In the genomic region with DNA sequence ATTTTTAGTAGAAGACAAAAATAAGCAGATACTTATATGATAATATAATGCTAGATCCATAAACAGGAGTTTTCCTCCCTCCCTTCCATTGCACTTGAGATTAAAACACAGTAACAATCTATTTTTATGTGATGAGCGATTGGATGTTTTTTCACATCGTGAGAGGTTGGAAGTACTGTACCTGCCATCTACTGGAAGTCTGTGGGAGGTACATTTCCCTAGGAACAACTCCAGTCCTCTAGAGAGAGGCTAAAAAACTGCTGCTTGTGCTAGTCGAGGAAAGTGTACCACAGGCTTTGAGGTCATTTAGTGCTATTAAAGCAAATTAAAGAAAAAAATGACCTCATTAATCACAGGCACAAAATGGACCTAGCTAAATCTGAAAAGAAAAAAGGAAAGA, we compare ENCODE assay signal across 8 mouse cellular contexts. TPM values are rescaled to one million over a fixed set of nuclear protein-coding genes. Genes with fewer than 3 reads are reported as not detected.
A peak's percentile ranks its signal among the peaks of the same experiment; 100 is the strongest.
DNase-seq lines count a peak whose midpoint lies in the region; ATAC-seq lines count a peak whose summit lies in the region.

No protein-coding gene starts in this region.

- peak; percentile 47; the same call in 1 of the 2 replicates for ATAC-seq in midbrain, embryonic 12.5 days (ENCODE audit: low FRiP score, low read depth)
- no peak for ATAC-seq in midbrain, embryonic 11.5 days (ENCODE audit: low FRiP score)
- ATAC-seq in hindbrain, embryonic 16.5 days: peak; percentile 75

- H3K9me3 ChIP-seq in midbrain, embryonic 12.5 days: no peaks in the 10 kb centered on the region
- H3K9me3 ChIP-seq in midbrain, embryonic 11.5 days (ENCODE audit: control insufficient read depth, low read length): no peaks in the 10 kb centered on the region
- H3K9me3 ChIP-seq in hindbrain, embryonic 16.5 days (ENCODE audit: control insufficient read depth, low read length): no peaks in the 10 kb centered on the region

- H3K27me3 ChIP-seq in midbrain, embryonic 12.5 days: no peaks in the 10 kb centered on the region
- no peaks in the 10 kb centered on the region for H3K27me3 ChIP-seq in midbrain, embryonic 11.5 days (ENCODE audit: control insufficient read depth, insufficient read depth, low read length)
- no peaks in the 10 kb centered on the region for H3K27me3 ChIP-seq in hindbrain, embryonic 16.5 days (replicated peaks; ENCODE audit: control insufficient read depth, insufficient read depth, low read length)

- no peak overlapping the region for H3K4me3 ChIP-seq in midbrain, embryonic 12.5 days
- H3K4me3 ChIP-seq in midbrain, embryonic 11.5 days (ENCODE audit: low read depth, low read length): no peak overlapping the region
- H3K4me3 ChIP-seq in hindbrain, embryonic 16.5 days (ENCODE audit: low read length): no peak overlapping the region

- no peaks in the 10 kb centered on the region for H3K36me3 ChIP-seq in midbrain, embryonic 12.5 days
- H3K36me3 ChIP-seq in midbrain, embryonic 11.5 days (ENCODE audit: control insufficient read depth, insufficient read depth, low read length): no peaks in the 10 kb centered on the region
- no peaks in the 10 kb centered on the region for H3K36me3 ChIP-seq in hindbrain, embryonic 16.5 days (ENCODE audit: control insufficient read depth, insufficient read depth, low read length)

- H3K4me1 ChIP-seq in midbrain, embryonic 12.5 days: peaks cover 4% of the 10 kb centered on the region; the same call in 1 of the 2 replicates
- no peaks in the 10 kb centered on the region for H3K4me1 ChIP-seq in midbrain, embryonic 11.5 days (ENCODE audit: control insufficient read depth, insufficient read depth, low read length)
- no peaks in the 10 kb centered on the region for H3K4me1 ChIP-seq in hindbrain, embryonic 16.5 days (ENCODE audit: control insufficient read depth, insufficient read depth, low read depth, low read length)

- H3K4me2 ChIP-seq in midbrain, embryonic 12.5 days (replicated peaks): no peak overlapping the region
- H3K4me2 ChIP-seq in midbrain, embryonic 11.5 days: no peak overlapping the region
- H3K4me2 ChIP-seq in hindbrain, embryonic 16.5 days (ENCODE audit: low read length): no peak overlapping the region

- WGBS in midbrain, embryonic 12.5 days: 27% methylated on average over 3 of the region's 3 CpGs
- WGBS in midbrain, embryonic 11.5 days: 30% methylated on average over 3 of the region's 3 CpGs
- 19% methylated on average over 3 of the region's 3 CpGs for WGBS in hindbrain, embryonic 16.5 days

- DNase-seq in cerebellum, adult 9-10 months: peak; percentile 6
- DNase-seq in cerebellum, adult 11-12 months: no peak
- DNase-seq in midbrain, embryonic 11.5 days (ENCODE audit: low spot score, missing footprints): no peak
- DNase-seq in lung, postnatal 36 days: peak; percentile 61
- no peak for DNase-seq in T-cell, adult 2 months (ENCODE audit: low spot score)
- DNase-seq in MN1 (ENCODE audit: low spot score): no peak

- no peak overlapping the region for H3K9ac ChIP-seq in midbrain, embryonic 12.5 days (replicated peaks)
- H3K9ac ChIP-seq in midbrain, embryonic 11.5 days (ENCODE audit: low read length): no peak overlapping the region
- H3K9ac ChIP-seq in hindbrain, embryonic 16.5 days (ENCODE audit: low read depth, low read length): no peak overlapping the region

- no peak overlapping the region for H3K27ac ChIP-seq in midbrain, embryonic 12.5 days (replicated peaks)
- no peak overlapping the region for H3K27ac ChIP-seq in midbrain, embryonic 11.5 days (ENCODE audit: low read depth, low read length)
- no peak overlapping the region for H3K27ac ChIP-seq in hindbrain, embryonic 16.5 days (ENCODE audit: low read depth, low read length)

RNA-seq across cellular contexts. Expression of gene Prkd1, which starts 48.6 kb away (rescaled TPM):
- polyA plus RNA-seq in midbrain, embryonic 12.5 days (2016; fragmentation: Nextera tagmentation; extraction: Ambion mirVana): 4.1 and 4.9 TPM in 2 replicates
- polyA plus RNA-seq in midbrain, embryonic 11.5 days (2014; fragmentation: Nextera tagmentation; extraction: Ambion mirVana): 4.4 and 4.5 TPM in 2 replicates
- 1.7 and 2.2 TPM in 2 replicates for polyA plus RNA-seq in hindbrain, embryonic 16.5 days (2015; fragmentation: Nextera tagmentation; extraction: Ambion mirVana)

Comparison
In these comparisons a context has a peak if more than half of its experiments do, and no peak if none do; other contexts are left out.
1. DNase-seq: peak in cerebellum, adult 9-10 months (single experiment) and lung, postnatal 36 days (single experiment); none in cerebellum, adult 11-12 months (single experiment), midbrain, embryonic 11.5 days (single experiment), T-cell, adult 2 months (single experiment) and MN1 (single experiment).